Mouse (Mus musculus) lung, embryonic 15.5 days (tissue): Measurements from ENCODE around the gene Hsd3b7. TPM values are rescaled to one million over a fixed set of nuclear protein-coding genes. Genes with fewer than 3 reads are reported as not detected.

ENCODE experiments used
- ATAC-seq: fragments of 200-750 bp; cut with Nextera tagmentation; 2 replicates; pipeline ENCODE4 v1.8.0; 2017; ENCODE audit warnings: moderate number of reproducible peaks, borderline replicate concordance; ENCODE audit not compliant: low FRiP score, low TSS enrichment; ENCODE audit errors: extremely low read depth
- H3K27ac ChIP-seq: fragments of 300-500 bp; sonication (generic); 2 replicates; pipeline ENCODE4 v1.5.1; 2015; ENCODE audit warnings: moderate library complexity, mild to moderate bottlenecking, inconsistent platforms
- H3K27me3 ChIP-seq: fragments of 300-500 bp; sonication (generic); 2 replicates; pipeline ENCODE4 v1.6.1; 2015; ENCODE audit warnings: inconsistent platforms
- H3K36me3 ChIP-seq: fragments of 300-500 bp; sonication (generic); 2 replicates; pipeline ENCODE4 v1.6.1; 2015; ENCODE audit warnings: inconsistent platforms
- H3K4me1 ChIP-seq: fragments of 300-500 bp; sonication (generic); 2 replicates; pipeline ENCODE4 v1.6.1; 2015; ENCODE audit warnings: inconsistent platforms
- H3K4me2 ChIP-seq: fragments of 300-500 bp; sonication (generic); 2 replicates; pipeline ENCODE4 v1.6.1; 2015; ENCODE audit warnings: inconsistent platforms, mild to moderate bottlenecking, moderate library complexity
- H3K4me3 ChIP-seq: fragments of 300-500 bp; sonication (generic); 2 replicates; pipeline ENCODE4 v1.5.1; 2015; ENCODE audit warnings: mild to moderate bottlenecking, inconsistent platforms
- H3K9ac ChIP-seq: fragments of 300-500 bp; sonication (generic); 2 replicates; pipeline ENCODE4 v1.6.1; 2015; ENCODE audit warnings: inconsistent platforms
- H3K9me3 ChIP-seq: fragments of 300-500 bp; sonication (generic); 2 replicates; pipeline ENCODE4 v1.6.1; 2016; ENCODE audit warnings: inconsistent platforms
- WGBS: fragments of 180-500 bp; shearing (Covaris S2); methylation state at CpG from one replicate; pipeline ENCODE4 v1.1.7; 2015; 5-methylcytosine and 5-hydroxymethylcytosine counted together
- polyA plus RNA-seq: library from polyadenylated mRNA; unstranded; fragments of >200 nt; fragmentation: Nextera tagmentation; extraction: Ambion mirVana; gene quantifications from 2 replicates; pipeline ENCODE4 v1.2.1, GENCODE M21; 2015

The Hsd3b7 gene
- polyA plus RNA-seq, 1 experiment from 2014 or later, result 24.3 TPM

DNA sequence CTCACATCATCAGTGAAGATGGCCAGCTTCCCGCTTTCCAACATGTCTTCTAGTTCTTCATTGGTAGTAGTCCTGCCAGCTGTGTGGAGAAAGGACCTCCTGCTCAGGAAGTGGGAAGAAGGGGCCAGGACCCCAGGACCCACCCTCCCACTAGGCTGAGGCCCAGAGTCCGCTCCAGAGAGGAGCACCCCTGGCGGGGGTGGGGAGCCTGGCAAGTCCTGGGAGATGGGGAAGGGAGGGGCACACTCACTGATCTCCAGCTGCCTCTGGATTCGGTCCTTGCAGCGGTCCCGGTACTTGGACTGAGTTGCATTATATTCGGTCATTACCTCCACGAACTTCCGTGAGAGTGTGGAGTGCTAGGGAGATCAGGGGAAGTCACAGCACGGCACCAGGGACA is 10.2 kb downstream of the Hsd3b7 start:
- no peak overlapping the region for H3K9ac ChIP-seq
- no peaks in the 10 kb centered on the region for H3K36me3 ChIP-seq
- no peak overlapping the region for H3K4me2 ChIP-seq
- H3K4me3 ChIP-seq, result no peak overlapping the region
- no peaks in the 10 kb centered on the region for H3K9me3 ChIP-seq
- H3K4me1 ChIP-seq, result 0 out of 2 replicates have a peak, but pooled peaks cover 4% of the 10 kb centered on the region
- no peak for ATAC-seq
- no peak overlapping the region for H3K27ac ChIP-seq
- 77% methylated on average over 10 of the region's 10 CpGs for WGBS
- H3K27me3 ChIP-seq, result no peaks in the 10 kb centered on the region

DNA sequence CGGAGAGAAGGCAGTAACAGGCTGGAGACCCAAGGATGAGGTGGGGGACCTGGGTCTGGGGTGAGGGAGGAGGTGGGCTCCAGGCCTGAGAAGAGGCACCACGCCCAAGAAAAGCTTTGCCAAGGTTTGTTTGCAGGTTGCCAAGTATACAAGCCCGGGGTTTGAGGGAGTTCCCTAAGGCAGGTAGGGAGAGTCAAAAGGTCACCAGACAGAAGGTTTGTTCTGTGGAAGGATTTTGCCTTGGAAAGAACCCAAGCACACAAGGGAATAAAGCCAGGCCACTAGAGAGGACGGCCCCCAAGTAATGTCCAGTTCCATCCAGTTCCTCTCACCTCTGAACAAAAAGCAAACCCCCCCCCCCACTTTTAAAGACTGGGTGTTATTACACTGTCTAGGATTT is 10.8 kb downstream of the Hsd3b7 start:
- no peak overlapping the region for H3K4me2 ChIP-seq
- H3K4me3 ChIP-seq, result no peak overlapping the region
- no peaks in the 10 kb centered on the region for H3K36me3 ChIP-seq
- no peak overlapping the region for H3K27ac ChIP-seq
- H3K9me3 ChIP-seq, result no peaks in the 10 kb centered on the region
- ATAC-seq, result no peak
- no peak overlapping the region for H3K9ac ChIP-seq
- 0 out of 2 replicates have a peak, but pooled peaks cover 4% of the 10 kb centered on the region for H3K4me1 ChIP-seq
- WGBS, result 78% methylated on average over 4 of the region's 4 CpGs
- no peaks in the 10 kb centered on the region for H3K27me3 ChIP-seq

DNA sequence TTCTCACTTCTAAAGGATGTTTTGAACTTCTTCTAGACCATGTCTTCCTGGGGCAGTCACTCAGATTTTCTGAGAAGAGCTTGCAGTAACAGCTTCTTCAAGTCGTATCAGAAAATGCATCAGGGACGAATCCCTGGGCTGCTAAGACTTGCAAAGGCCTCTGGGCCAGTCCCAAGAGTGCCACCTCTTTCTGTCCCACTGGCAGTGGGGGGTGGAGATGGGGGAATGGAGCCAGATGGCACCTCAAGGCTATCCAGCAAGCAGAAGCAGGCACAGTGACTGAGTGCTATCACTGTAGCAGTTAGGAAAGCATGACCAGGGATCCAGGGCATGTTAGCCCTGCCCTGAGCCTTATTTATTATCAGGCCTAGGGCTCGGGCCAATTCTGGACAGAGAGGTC is 11.9 kb downstream of the Hsd3b7 start:
- Histone ChIP-seq H3K9ac (no peak overlapping the region), H3K4me3 (no peak overlapping the region), H3K36me3 (no peaks in the 10 kb centered on the region), H3K27ac (no peak overlapping the region), H3K4me1 (0 out of 2 replicates have a peak, but pooled peaks cover 4% of the 10 kb centered on the region), H3K9me3 (no peaks in the 10 kb centered on the region), H3K4me2 (no peak overlapping the region), H3K27me3 (no peaks in the 10 kb centered on the region)
- 76% methylated on average over 3 of the region's 3 CpGs for WGBS
- no peak for ATAC-seq

DNA sequence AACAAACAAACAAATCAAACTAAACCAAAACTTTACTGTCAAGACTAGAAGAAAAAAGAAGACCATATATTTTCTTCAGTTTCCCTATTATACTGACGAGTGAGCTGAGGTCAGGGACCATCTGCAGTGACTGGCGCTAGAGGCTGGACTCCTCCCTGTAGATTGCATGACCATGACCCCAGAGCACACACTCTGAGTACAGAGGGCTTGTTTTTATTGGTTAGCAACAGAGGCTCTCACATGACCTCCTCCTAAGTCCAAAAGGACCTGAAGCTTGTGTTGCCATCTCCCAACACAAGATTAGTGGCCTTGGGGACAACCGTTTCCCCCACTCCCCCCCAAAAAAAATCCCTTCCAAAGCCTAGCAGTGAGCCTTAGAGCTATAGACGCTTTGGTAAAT is 13.4 kb downstream of the Hsd3b7 start:
- Histone ChIP-seq H3K4me1 (0 out of 2 replicates have a peak, but pooled peaks cover 4% of the 10 kb centered on the region), H3K36me3 (no peaks in the 10 kb centered on the region), H3K4me2 (peak overlapping the region; percentile 30; the same call in 1 of the 2 replicates), H3K27ac (peak overlapping the region; percentile 31; the same call in 1 of the 2 replicates), H3K27me3 (no peaks in the 10 kb centered on the region), H3K4me3 (no peak overlapping the region), H3K9me3 (no peaks in the 10 kb centered on the region), H3K9ac (no peak overlapping the region)
- WGBS, result 67% methylated on average over 4 of the region's 4 CpGs
- no peak for ATAC-seq

DNA sequence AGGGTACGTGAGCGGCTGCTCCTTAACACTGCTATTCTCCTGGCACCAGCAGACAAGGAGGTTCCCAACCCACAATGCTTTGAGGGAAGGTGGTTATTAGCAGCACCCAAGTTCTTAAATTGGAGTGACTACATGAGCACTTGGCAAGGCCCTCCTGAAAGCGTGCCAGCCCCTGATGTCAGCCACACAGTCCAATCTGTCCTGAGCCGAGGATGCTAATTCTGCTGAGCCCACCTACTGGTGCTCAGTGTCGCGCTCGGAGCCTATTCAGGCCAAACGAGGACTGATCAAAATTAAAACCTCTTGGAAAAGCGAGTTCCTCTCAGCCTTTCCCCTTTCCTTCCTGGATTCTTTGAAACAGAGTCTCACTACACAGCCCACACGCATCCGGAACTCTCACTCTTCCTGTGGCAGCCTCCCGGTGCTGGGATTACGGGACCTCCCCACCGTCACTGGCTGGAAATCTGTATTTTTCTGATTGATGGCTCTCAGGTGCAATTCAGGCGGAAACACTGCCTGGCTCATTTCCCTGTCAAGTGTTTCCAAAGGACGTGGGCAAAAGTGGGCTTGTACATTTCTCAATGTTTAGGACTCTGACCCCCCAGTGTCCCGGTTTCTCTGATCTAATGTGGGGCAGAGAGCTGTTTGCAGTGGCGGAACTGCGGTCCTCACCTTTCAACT is 14.0 kb downstream of the Hsd3b7 start:
- no peaks in the 10 kb centered on the region for H3K36me3 ChIP-seq
- H3K9ac ChIP-seq, result no peak overlapping the region
- H3K9me3 ChIP-seq, result no peaks in the 10 kb centered on the region
- H3K27ac ChIP-seq, result peak overlapping the region; percentile 31; the same call in 1 of the 2 replicates
- H3K27me3 ChIP-seq, result no peaks in the 10 kb centered on the region
- peak overlapping the region; percentile 30; the same call in 1 of the 2 replicates for H3K4me2 ChIP-seq
- H3K4me1 ChIP-seq, result 0 out of 2 replicates have a peak, but pooled peaks cover 4% of the 10 kb centered on the region
- no peak for ATAC-seq
- no peak overlapping the region for H3K4me3 ChIP-seq
- WGBS, result 66% methylated on average over 19 of the region's 19 CpGs

DNA sequence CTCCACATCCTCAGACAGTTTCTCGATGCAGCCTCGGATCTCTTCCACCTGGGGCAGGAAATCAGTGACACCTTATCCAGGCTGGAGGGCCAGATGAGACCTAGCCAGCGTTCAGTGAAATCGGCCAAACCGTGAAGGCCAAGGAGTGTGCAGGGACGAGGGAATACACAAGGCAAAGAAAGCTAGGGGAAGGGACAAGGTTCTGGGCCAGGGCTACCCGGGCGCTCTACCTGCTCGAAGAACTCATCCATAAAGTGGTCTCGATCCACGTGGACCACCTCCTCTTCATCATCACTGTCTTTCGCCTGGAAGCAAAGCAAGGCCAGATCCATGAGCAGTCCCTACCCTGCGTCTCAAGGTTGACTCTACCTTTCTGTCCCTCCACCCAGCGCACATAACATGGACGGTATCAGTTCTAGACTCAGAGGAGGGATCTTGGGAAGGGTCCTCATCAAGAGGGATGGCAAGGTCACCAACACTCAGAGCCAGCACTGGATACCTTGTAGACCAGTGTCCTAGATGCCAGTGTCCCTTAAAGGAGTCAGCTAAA is 14.8 kb downstream of the Hsd3b7 start:
- Histone ChIP-seq H3K27me3 (no peaks in the 10 kb centered on the region), H3K9ac (no peak overlapping the region), H3K9me3 (no peaks in the 10 kb centered on the region), H3K36me3 (no peaks in the 10 kb centered on the region), H3K27ac (no peak overlapping the region), H3K4me1 (0 out of 2 replicates have a peak, but pooled peaks cover 4% of the 10 kb centered on the region), H3K4me2 (no peak overlapping the region), H3K4me3 (no peak overlapping the region)
- WGBS, result 81% methylated on average over 15 of the region's 15 CpGs
- ATAC-seq, result no peak

DNA sequence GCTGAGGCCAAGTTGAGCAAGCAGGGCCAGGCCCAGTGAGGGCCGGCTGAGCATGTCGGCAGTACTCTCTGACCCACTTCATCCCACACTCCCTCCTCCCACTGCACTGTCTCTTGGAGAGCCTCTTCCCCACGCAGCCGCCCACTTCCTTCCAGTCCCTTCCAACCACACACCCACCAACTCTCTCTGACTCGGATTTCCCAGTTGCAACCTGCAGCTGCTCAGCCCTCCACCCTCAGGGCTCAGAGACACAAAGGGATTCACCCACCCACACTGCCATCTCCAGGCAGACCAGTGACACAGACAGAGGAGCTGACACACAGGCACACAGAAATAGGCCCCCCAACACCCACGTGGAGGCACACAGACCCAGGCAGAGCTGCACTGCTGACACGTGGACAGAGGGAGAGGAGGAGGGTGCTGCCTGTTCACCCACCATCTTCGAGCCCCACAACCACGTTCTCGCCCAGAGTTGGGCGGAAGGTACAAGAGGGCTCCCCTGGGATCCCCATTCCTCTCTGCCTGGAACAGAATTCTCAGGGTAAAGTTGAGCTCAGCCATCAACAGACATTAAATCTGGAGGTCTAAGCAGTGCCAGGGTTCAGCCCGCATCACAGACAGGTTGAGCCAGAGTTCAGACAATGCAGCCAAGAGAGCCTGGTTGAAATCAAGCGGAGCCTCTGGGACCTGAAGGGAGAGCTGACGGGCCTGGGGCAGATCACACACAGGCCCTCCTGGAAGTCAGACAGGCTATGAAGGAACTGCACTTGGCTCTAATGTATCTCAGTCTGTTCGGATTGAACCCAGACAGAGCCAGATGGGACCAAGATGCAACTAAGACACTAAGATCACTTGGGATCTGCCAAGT is 15.8 kb downstream of the Hsd3b7 start:
- no peak overlapping the region for H3K4me3 ChIP-seq
- 57% methylated on average over 15 of the region's 15 CpGs for WGBS
- H3K9me3 ChIP-seq, result no peaks in the 10 kb centered on the region
- H3K36me3 ChIP-seq, result no peaks in the 10 kb centered on the region
- H3K4me1 ChIP-seq, result 0 out of 2 replicates have a peak, but pooled peaks cover 6% of the 10 kb centered on the region
- no peaks in the 10 kb centered on the region for H3K27me3 ChIP-seq
- no peak overlapping the region; the same call in 1 of the 2 replicates for H3K27ac ChIP-seq
- H3K9ac ChIP-seq, result no peak overlapping the region
- ATAC-seq, result peak; percentile 38; the same call in 1 of the 2 replicates
- no peak overlapping the region for H3K4me2 ChIP-seq

DNA sequence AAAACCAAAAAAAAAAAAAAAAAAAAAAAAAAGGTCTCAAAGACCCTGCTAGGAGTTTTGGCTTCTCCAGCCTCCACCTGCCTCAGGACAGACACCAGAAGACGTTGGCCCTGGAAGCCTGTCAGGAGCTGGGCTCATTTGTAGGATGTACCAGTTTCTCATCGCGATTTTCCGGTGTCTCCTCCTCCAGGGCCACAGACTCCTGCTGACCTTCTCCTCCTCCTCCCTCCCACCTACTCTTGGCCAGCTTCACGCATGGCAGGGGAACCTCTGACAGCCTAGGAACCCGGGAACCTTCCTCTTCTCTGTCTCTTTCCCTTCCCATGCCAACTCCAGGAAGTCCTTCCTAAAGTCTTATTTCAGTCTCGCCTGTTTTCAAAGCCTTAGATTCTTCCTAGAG is 16.6 kb downstream of the Hsd3b7 start:
- WGBS, result 65% methylated on average over 7 of the region's 7 CpGs

DNA sequence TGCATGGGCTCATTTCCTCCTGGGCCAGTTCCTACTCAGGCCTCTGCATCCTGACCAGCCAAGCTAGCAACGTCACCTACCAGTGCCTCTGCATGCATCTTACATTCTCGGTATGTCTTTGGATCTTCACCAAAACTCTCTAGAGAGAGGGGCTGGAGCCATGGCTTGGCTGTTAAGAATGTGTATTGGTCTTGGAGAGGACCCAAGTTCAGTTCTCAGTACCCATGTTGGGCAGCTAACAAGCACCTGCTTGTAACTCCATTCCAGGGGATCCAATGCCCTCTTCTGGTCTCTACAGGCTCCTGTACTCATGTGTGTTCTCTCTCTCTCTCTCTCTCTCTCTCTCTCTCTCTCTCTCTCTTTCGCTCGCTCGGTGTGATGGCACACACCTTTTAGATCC is 17.4 kb downstream of the Hsd3b7 start:
- Histone ChIP-seq H3K9ac (no peak overlapping the region), H3K36me3 (no peaks in the 10 kb centered on the region), H3K27ac (no peak overlapping the region), H3K4me1 (0 out of 2 replicates have a peak, but pooled peaks cover 6% of the 10 kb centered on the region), H3K9me3 (no peaks in the 10 kb centered on the region), H3K4me3 (no peak overlapping the region), H3K4me2 (no peak overlapping the region), H3K27me3 (no peaks in the 10 kb centered on the region)
- WGBS, result 78% methylated on average over 5 of the region's 5 CpGs
- ATAC-seq, result no peak

More for the DNA sequence above, 16.6 kb downstream of the Hsd3b7 start:
- 0 out of 2 replicates have a peak, but pooled peaks cover 6% of the 10 kb centered on the region for H3K4me1 ChIP-seq
- H3K36me3 ChIP-seq, result no peaks in the 10 kb centered on the region
- no peak overlapping the region for H3K4me3 ChIP-seq
- H3K9ac ChIP-seq, result no peak overlapping the region
- no peak for ATAC-seq
- H3K4me2 ChIP-seq, result no peak overlapping the region
- no peak overlapping the region for H3K27ac ChIP-seq
- no peaks in the 10 kb centered on the region for H3K9me3 ChIP-seq
- no peaks in the 10 kb centered on the region for H3K27me3 ChIP-seq

DNA sequence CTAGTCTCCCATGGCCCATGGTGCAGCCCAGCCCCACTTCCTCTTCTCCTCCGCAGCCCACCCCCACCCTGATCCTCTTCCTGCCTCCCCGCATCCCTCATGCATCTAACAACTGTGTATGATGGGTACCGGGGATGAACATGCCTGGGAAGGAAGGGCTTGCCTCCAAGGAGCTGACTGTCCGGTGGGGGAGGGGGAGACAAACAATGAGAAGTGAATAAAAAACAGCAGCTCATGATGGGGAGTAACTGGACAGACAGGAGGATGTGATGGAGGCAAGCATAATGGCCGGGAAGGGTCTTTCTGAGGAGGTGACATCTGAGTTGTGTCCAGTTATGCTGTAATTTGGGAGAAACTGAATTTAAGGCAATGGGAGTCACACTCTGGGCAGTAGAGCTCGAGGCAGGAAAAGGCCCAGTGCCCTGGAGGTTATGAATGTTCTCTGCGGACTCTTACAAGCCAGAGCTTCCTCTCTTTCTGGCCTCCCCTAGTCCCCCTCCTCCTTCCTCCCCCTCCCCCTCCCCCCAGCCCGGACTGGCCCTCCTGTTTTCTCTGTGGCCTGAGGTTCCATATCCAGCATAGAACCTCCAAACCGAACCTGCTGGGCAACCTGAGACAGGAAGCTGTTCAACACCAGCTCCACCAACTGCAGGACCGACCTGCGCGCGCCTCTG is 20.6 kb downstream of the Hsd3b7 start:
- Histone ChIP-seq H3K27ac (peak overlapping the region; percentile 56), H3K9me3 (no peaks in the 10 kb centered on the region), H3K36me3 (no peaks in the 10 kb centered on the region), H3K9ac (no peak overlapping the region), H3K4me1 (0 out of 2 replicates have a peak, but pooled peaks cover 7% of the 10 kb centered on the region), H3K4me3 (no peak overlapping the region), H3K27me3 (no peaks in the 10 kb centered on the region), H3K4me2 (no peak overlapping the region)
- no peak for ATAC-seq
- 43% methylated on average over 13 of the region's 13 CpGs for WGBS

DNA sequence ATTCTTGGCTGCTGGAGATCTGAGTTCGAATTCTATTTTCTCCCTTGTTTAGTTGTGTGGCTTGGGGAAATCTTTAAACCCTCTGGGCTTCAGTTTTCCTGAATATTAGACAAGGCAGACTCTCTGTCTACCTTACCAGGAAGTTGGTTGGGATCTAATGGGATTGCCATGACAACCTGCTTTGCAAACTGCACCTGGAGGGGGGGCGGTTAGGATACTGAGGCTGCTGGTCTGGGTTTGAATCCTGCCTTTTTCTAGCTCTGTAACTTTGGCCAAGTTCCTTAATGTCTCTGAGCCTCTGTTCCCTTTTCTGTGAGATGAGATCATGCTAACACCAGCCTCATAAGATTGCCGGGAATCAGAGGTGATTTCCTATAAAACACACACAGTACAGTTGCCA is 22.1 kb downstream of the Hsd3b7 start:
- H3K9ac ChIP-seq, result no peak overlapping the region
- no peaks in the 10 kb centered on the region for H3K36me3 ChIP-seq
- no peak for ATAC-seq
- H3K4me2 ChIP-seq, result no peak overlapping the region
- H3K27ac ChIP-seq, result no peak overlapping the region
- H3K27me3 ChIP-seq, result no peaks in the 10 kb centered on the region
- H3K4me3 ChIP-seq, result no peak overlapping the region
- WGBS, result 82% methylated on average over 3 of the region's 3 CpGs
- H3K9me3 ChIP-seq, result no peaks in the 10 kb centered on the region
- 0 out of 2 replicates have a peak, but pooled peaks cover 7% of the 10 kb centered on the region for H3K4me1 ChIP-seq
